Mouse (Mus musculus): ENCODE results near the gene 4930519G04Rik. TPM values are rescaled to one million over a fixed set of nuclear protein-coding genes. Genes with fewer than 3 reads are reported as not detected.
"Not testable (repeated sequence)": the region's sequence is repeated elsewhere in the genome, so short reads cannot be mapped to it uniquely, and the experiment has no call there.

Gene 4930519G04Rik
- total RNA-seq, 2 experiments from 2014 or later = not detected

DNA sequence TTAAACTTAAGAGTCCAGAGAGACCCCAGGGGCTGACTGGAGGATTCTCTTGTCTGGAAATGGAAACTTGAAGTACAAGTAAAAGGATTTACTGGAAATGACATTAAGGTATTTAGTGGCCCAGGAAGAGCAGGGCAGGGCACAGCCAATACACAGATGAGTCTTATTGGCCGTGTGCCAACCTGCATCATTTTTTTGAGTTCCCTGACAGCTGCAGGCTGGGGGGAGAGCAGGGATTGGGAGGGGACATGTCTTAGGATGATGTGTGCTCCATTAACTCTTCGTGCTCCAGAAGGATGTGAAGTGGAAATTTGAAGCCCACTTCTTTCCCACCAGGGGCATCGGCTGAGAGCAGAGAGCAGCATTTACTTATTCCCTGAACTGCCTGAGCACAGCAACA lies 11.3 kb upstream of the 4930519G04Rik start:
- not testable (repeated sequence) for DNase-seq

DNA sequence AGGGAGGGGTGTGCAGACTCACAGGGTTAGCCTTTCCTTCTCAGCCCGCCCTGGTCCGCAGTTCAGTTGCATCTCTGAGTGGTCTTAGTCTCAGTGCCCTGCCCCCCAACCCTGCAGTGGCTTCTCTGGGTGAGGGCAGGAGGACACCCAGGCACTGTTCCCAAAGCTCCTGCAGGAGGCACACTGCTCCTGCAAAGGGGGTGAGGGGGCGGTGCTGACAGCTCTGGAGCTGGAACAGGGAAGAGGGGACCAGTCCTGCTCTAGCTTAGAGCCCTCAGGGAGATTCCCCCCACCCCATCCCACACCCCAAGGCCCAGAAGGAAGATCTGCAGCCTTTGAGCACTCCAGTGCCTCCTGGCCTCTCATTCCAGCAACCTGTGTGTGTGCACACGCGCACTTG lies 10.8 kb upstream of the 4930519G04Rik start:
- no peak for DNase-seq

DNA sequence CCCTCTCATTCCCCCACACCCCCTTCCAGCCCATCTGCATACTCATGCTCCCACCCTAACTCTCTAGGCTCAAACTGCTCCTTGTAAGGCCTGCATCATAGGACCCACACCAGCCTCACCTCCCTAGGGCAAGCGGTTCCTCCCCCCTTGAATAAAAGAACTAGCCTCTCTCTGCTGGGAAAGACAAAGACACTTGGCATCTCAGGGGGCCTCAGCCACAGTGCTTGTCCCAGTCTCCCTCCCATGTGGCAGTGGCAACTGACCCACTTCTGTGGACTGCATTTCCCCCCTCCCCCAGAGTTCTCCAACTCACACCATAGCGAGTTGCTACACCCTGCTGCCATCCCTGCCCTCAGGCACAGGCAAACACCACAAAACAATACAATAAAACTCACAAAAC lies 9.1 kb upstream of the 4930519G04Rik start:
- DNase-seq = not testable (repeated sequence)

DNA sequence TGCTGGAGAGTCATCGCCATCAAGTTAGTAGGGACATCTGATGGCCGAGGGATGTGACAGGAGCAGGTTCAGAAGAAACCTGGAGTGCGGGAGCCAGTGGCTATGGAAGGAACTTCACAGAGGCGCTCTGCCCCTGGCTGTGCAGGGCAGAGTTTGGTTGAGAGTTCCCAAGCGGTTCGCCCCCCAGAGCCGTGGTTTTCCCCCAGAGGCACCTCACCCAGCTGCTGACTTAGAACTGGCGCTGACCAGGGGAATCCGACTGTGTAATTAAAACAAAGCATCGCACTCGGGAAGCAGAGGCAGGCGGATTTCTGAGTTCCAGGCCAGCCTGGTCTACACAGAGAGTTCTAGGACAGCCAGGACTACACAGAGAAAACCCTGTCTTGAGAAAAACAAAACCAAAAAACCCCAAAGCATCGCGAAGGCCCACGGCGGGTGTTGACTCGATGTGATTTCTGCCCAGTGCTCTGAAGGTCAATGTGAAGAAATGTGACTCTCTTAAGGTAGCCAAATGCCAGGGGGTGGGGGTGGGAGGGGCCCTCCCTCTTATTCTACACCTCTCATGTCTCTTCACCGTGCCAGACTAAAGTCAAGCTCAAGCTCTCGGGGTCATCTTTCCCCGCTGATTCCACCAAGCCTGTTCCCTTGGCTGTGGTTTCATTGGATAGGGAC lies 1.8 kb upstream of the 4930519G04Rik start:
- no peak for DNase-seq

DNA sequence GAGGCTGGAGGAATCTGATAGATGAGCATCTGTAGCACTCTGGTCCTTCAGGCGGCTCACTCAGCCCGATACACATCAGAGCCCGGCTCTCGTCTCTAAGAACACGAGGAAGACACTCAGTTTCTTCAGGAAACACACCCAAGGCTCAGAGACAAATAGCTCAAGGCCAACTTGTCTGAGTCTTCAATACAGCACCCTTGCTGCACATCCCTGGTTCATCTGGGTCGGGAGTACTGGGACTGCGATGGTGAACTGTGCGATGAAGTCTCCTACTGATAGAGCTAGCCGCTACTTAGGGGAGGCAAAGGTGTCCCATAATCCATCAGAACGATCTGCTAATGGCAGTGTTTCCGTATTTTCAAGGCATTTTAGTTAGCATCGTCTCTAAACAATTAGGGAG lies 5.1 kb downstream of the 4930519G04Rik start, which contains the start of gene Gm9936:
Gene Gm9936 (minus strand): TSS at position 101 of the 400 bp plus-strand sequence.
- DNase-seq = no peak

DNA sequence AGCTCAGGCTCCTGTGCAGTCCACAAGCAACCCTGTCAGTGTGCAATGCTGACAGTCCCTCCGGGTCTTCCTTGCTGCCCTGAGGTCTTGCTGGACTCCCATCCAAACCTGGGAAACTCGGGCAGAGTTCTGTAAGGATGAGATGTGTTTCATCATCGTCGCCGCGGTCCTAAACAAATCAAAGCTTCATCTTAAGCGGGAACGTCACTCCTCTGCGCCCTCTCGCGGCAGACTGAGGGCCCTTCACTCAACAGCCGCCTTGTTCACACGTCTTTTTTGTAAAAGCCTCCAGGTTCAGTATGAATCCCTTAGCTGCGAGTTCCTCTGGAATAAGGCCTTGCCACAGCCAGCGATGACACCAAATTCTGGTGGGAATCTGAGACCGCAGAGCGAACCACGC lies 5.8 kb downstream of the 4930519G04Rik start:
- peak; percentile 84 for DNase-seq

DNA sequence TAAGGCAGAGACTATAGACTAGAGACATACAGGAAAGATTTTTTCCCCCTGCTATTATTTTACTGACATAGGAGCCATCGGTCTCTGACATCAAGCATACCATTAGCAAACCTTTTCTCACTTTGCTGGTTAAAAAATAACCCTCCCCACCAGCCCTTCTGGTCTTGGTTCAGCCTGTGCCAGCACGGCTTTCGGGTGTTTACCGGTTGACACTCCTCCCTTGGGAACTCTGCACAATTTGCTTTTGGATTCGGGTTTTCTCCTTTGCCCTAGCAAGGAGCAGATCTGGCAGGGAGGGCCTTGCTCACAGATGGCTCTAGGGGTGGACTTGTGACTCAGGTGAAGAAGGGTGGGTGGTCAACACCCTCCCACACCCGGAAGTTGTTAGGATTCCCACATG lies 8.3 kb downstream of the 4930519G04Rik start:
- DNase-seq = peak; percentile 53

DNA sequence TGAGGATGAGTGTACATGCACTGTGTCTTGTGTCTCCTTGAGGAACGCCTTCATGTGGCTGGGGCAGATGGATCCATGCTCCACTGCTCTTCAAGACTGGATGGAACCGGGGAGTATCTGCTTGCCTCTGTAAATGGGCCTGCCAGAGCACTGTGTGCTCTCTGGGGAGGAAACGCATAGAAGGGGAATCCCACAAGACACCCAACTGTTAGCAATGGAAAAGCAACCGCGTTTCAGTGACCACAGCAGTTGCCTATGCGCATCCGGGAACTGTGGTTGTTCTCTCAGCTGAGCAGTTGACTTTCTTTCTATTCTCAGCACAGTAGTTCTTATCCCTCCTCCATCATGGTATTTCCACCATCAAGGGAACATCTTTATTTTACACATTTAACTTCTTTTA lies 11.3 kb downstream of the 4930519G04Rik start:
- no peak for DNase-seq

DNA sequence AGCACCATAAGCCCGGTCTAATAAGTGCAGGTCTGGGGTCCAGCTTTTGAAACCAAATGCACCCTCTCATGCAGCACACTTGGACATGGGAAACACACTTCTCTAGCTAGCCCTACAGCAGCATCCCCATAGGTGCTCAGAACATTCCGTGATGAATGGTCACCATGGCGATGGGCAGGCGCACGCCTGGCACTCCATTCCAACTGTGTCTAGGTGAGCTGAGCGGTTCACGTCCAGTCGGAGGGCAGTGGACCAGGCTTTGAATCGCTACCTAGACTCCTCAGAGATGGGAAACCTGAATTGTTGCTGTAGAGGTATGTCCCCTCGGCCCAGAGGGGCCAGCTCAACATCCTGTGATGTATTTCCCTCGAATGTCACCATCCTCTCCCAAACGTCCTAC lies 11.8 kb downstream of the 4930519G04Rik start:
- no peak for DNase-seq

DNA sequence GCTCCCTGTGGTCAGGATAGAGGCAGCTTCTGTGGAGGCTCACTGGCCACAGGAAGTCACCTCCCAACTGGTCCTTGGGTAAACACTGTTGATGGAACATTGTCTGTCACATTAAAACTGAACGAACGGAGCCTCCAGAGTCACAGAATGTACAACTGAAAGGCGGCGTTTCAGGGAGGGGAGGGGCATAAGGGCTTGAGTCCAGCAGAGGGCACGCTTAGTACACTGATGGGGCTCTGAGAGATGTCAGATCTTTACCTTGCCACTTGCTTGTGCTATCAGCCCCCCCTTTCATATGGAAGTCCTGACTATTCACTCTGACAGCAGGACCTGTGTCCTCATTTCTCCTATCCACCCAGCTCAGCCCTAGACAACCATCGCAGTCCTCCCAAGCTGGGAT lies 22.4 kb downstream of the 4930519G04Rik start:
- peak; percentile 45 for DNase-seq

DNA sequence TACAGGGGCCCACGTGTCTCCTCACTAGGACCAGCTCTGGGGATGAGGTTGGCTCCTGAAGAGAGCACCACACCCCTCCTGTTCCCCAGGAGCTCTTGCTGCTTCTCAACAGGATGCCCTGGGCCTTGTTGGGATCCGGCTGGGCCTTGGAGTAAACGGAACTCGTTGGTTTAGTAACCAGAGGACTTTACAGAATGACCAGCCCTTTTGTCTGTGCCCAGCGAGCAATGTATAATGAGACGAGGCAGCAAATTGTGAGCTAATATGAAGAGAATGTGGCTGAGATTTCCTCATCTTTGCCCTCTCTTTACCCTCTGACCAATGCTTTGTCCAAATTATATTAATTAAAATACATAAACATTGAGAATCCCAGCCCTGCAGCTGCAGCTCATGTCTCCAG lies 22.9 kb downstream of the 4930519G04Rik start:
- no peak for DNase-seq

DNA sequence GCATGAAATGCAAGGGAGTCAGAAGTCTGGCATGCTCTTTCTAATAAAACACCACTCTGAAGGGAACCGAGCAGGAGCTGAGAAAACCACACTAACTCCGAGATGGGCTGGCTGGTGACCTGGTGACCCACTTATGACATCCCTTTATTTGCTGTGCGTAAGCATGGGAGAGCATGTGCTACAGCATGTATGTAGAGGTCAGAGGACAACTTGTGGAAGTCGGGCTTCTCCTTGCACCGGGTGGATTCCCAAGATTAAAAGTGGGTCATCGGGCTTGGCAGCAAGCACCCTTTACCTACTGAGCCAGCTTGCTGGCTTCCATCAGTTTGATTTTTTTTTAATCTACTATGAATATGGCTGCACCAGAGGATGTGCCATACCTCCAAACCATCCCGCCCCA lies 24.0 kb downstream of the 4930519G04Rik start:
- DNase-seq = no peak

DNA sequence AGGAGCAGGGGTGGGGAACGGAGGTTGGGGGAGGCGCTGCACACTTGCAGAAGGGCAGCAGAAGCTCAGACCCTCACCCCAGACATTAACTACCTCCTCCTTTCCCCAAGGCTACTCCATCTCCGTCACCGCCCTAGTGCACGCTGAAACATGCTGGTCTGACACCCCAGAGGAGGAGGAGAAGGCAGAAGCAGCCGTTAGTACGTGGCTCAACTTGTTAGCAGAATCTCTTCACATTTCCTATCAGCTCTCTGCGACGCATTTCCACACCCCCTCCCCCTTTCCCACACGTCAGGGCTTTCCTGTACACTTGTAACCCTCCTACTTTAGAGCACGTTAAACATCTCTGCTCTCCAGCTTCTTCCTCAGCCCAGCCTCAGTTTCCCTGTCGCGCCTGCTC lies 25.9 kb downstream of the 4930519G04Rik start:
- no peak for DNase-seq

DNA sequence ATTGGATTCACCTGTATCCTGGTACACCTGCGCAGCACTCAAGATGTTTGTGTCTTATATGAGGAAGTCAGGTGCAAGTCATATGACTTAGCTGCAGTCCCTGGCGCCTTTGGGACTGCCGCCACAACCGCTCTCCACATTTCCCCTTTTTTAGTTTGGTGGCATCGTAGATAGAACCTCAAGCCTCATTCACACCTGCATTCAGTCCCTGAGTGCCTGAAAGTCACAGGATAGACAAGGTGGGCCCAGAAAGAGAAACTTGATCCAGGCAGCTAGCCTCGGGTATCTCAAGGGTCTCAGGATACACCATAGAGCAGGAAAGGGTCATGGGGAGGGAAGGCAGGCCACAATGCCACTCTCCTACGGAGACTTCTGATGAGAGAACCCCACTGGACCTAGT lies 28.9 kb downstream of the 4930519G04Rik start:
- not testable (repeated sequence) for DNase-seq

DNA sequence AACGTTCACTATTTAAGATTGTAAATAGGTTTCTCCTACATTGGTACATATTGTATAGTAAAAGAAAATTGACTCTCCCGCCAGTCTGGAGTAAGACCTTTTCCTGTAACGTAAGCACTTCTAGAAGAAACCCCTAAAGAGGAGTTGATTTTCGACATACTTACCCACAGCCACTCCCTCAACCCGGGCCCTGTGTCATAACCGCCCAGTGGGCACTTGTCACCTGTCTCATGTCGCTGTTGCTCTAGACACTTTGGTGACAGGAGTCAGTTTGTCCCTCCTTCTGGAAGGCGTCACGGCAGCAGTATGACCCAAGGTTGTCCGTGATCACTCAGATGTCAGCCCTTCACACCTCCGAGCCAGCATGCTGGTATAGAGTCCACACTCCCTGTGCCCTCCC lies 29.6 kb downstream of the 4930519G04Rik start:
- DNase-seq = no peak

DNA sequence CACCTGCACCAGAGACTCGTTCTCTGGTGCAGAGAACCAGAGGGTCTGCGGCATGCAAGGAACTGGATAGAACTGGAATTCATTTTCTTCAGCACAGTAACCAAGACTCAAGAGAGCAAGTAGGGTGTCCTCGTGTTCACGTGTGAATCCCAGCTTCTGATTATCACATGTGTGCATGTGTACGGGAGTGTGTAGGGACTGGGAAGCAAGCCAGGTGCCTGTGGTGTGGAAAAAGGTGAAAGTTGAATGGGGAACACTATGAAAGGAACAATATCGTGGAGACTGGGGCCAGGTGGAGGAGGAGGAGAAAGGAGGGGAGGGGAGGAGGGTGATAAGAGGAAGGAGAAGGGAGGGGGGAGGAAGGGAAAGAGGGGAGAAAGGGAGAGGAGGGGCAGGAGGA lies 33.3 kb downstream of the 4930519G04Rik start:
- no peak for DNase-seq

DNA sequence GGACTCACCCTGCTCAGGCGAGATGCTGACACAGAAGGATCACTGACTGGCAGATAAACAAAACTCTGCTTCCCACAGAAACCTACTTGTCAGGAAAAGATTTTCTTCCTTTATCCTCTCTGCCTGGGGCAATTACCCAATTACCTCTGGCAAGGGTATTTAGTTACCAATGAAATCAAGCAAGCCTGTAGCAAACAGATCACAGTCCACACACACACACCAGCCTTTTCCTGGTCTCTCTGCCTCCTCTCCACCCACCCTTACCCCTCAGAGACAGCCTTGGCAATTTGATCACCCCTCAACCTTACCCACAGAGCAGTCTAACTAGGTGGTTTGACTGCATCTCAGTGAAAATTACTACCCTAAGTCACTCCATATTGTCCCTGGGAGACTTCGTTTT lies 35.5 kb downstream of the 4930519G04Rik start:
- DNase-seq = no peak

DNA sequence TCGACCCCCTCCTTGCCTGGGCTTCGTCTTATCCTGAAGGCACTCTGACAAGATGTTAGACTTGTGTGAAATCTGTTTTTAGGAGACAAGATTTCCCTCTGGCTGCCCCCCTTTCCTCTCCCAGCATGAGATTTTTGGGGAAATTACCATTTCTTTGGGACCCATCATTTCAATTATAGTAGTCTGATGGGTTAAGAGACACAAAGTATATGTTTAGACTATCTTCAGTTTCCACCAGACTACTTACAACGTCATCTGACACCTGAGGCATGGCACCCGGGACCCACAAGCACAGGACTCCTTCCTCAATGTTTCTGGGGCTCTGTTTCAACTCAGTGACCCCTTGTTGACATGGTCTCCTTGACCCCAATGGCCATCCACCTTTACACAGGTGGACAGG lies 42.1 kb downstream of the 4930519G04Rik start:
- DNase-seq = no peak

DNA sequence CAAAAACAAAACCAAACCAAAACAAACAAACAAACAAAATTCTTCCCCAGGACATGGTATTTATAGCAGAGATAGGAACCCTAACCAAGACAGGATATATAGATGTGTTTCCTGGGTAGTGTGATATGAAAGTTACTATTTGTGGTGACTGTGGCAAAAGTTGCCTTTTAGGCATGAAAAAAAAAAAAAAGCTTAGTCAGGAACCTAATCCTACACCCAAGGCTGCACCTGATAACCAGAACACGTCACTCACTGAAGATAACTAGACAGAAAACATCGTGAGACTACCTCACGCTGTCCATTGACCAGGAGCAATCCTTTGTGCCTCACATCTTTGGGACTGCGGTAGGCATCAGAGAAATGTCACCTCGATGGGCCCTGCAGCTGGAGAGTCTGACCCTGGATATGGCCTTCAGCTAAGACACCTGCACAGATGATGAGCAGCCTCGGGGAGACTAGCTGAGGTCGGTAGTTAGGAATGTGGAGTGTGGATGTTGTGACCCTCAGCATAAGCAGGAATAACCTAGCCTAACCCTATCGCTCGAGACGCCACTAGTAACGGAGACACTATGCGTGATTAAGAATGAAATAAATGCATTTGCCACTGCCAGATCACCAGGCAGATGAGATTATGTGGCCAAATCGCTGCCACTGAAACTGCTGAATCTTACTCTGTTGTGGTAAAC lies 43.4 kb downstream of the 4930519G04Rik start, which contains the start of gene Oasl2:
Gene Oasl2 (plus strand): TSS at position 249 of the 686 bp plus-strand sequence.
- no peak for DNase-seq

DNA sequence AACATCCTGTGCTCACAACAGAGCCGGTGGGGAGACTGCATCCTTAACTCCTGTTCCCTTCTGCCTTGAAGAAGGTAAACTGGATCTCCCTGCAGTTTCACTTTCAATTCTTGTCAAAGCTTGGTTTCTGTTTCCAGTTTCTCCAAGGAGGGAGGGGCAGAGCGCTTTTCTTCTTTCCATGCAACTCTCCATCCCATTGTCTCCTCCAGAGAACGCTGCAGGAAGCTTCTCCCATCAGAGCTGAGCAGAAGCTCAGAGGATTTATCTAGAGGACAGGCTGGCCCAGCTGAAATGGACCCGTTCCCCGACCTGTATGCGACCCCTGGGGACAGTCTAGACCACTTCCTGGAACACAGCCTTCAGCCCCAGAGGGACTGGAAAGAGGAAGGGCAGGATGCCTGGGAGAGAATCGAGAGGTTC lies 43.9 kb downstream of the 4930519G04Rik start:
- DNase-seq = peak; percentile 40

DNA sequence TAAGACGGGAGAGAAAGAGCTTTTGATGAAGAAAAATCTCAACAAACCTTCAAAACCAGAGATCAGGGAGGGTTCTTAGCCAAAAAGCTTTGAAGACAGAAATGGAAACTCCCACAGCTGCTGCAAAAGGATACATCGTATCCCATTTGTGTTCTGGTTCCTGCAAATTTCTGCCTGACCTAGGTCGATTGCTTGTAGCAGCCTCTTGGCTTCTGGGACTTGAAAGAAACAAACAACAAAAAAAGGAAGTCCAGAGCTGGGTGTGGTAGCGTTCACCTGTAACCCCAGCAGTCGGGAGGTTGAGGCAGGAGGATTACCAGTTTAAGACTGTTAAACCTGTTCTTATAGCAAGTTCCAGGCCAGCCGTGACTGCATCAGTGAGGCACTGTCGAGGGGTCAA lies 45.4 kb downstream of the 4930519G04Rik start:
- DNase-seq = no peak

DNA sequence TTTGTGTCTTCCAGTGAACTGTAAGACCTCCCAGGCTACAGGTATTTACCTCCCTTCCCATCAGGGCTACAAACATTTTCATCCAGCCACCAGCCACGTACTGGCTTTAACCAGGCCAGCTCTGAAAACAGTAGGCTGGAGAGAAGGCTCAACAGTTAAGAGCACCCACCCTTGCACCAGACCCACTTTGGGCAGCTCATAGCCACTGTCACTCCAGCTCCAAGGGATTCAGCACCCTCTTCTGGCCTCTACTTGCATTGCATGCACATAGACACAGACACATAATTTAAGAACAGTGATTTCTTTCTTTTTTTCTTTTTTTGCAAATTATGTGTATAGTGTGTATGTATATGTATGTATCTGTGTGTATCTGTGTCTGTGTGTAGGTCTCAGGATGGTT lies 48.9 kb downstream of the 4930519G04Rik start:
- peak; percentile 65 for DNase-seq

DNA sequence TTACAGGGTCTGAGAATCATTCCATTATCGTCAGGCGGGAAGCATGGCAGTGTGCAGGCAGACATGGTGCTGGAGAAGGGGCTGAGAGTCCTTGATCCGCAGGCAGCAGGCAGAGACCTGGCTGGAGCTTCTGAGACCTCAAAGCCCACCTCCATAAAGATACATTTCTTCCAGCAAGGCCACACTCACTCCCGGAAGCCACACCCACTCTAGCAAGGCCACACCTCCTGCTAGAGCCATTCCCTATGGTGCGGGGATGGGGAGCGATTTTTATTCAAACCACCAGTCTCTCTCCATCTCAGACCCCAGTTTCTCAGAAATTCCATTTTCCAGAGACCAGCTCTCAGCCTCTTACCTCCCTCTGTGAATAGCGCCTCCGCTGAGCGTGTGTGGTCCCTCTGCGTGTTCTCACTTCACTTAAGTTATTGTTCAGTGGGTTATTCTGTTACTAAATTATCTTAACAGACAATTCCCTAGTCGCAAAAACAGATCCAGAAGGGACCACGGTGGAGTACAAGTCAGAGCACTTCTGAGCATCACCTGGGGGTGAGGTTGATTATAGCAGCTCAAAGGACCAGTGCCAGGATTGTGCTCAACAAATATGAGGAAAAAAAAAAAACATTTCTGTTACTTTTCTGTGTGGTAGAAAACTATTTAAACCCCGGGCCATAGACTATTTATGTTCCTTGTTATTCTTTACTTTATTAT lies 55.3 kb downstream of the 4930519G04Rik start:
- no peak for DNase-seq

Measured in adrenal gland, postnatal 10 days (tissue).